Mouse (Mus musculus) hindbrain, embryonic 11.5 days (tissue): Measurements from ENCODE around the gene Pold1. TPM values are rescaled to one million over a fixed set of nuclear protein-coding genes. Genes with fewer than 3 reads are reported as not detected.

Experiments
- ATAC-seq: fragments of 200-750 bp; cut with Nextera tagmentation; 2 replicates; pipeline ENCODE4 v1.8.0; 2017; ENCODE audit warnings: mild to moderate bottlenecking, moderate TSS enrichment, moderate library complexity; ENCODE audit not compliant: low FRiP score
- DNase-seq: peaks from one replicate; pipeline ENCODE4 v3.0.0-alpha.2; 2015; ENCODE audit warnings: low spot score
- H3K27ac ChIP-seq: fragments of 300-500 bp; sonication (generic); 2 replicates; pipeline ENCODE4 v1.5.1; 2014; ENCODE audit warnings: mild to moderate bottlenecking, low read depth, low read length
- H3K27me3 ChIP-seq: fragments of 300-500 bp; sonication (generic); 2 replicates; pipeline ENCODE4 v1.6.1; 2014; ENCODE audit warnings: mild to moderate bottlenecking, low read length, moderate library complexity, mixed read lengths; ENCODE audit not compliant: control insufficient read depth, insufficient read depth
- H3K36me3 ChIP-seq: fragments of 300-500 bp; sonication (generic); 2 replicates; pipeline ENCODE4 v1.6.1; 2014; ENCODE audit warnings: mild to moderate bottlenecking, low read length, moderate library complexity, mixed read lengths; ENCODE audit not compliant: control insufficient read depth, insufficient read depth
- H3K4me1 ChIP-seq: fragments of 300-500 bp; sonication (generic); replicated peaks from 2 replicates; pipeline ENCODE4 v1.6.1; 2014; ENCODE audit warnings: low read length, mixed read lengths; ENCODE audit not compliant: control insufficient read depth, insufficient read depth
- H3K4me2 ChIP-seq: fragments of 300-500 bp; sonication (generic); replicated peaks from 2 replicates; pipeline ENCODE4 v1.6.1; 2014; ENCODE audit warnings: mild to moderate bottlenecking, low read depth, low read length
- H3K4me3 ChIP-seq: fragments of 300-500 bp; sonication (generic); 2 replicates; pipeline ENCODE4 v1.5.1; 2014; ENCODE audit warnings: low read depth, low read length
- H3K9ac ChIP-seq: fragments of 300-500 bp; sonication (generic); 2 replicates; pipeline ENCODE4 v1.6.1; 2014; ENCODE audit warnings: low read depth, low read length
- H3K9me3 ChIP-seq: fragments of 300-500 bp; sonication (generic); 2 replicates; pipeline ENCODE4 v1.6.1; 2016; ENCODE audit warnings: low read length; ENCODE audit not compliant: control insufficient read depth
- WGBS: fragments of 180-500 bp; shearing (Covaris S2); extraction: QIAGEN DNeasy Blood & Tissue Kit; methylation state at CpG from one replicate; pipeline ENCODE4 v1.1.7; 2014; 5-methylcytosine and 5-hydroxymethylcytosine counted together
- polyA plus RNA-seq: library from polyadenylated mRNA; unstranded; fragments of >200 nt; fragmentation: Nextera tagmentation; extraction: Ambion mirVana; gene quantifications from 2 replicates; pipeline ENCODE4 v1.2.1, GENCODE M21; 2014

Gene Pold1
- polyA plus RNA-seq, 1 experiment from 2014 or later: 40.9 TPM

GRCm38 (mm10) chr7:44484841-44485571 lies 63.6 kb downstream of the Pold1 start:
- H3K9ac ChIP-seq: no peak overlapping the region
- peak; percentile 91 for DNase-seq
- 40% methylated on average over 5 of the region's 5 CpGs for WGBS
- H3K4me3 ChIP-seq: no peak overlapping the region
- 0 out of 2 replicates have a peak, but pooled peaks cover 3% of the 10 kb centered on the region for H3K27me3 ChIP-seq
- H3K36me3 ChIP-seq: no peaks in the 10 kb centered on the region
- no peaks in the 10 kb centered on the region for H3K9me3 ChIP-seq
- no peak overlapping the region for H3K4me2 ChIP-seq
- peak; percentile 75 for ATAC-seq
- no peak overlapping the region for H3K27ac ChIP-seq
- H3K4me1 ChIP-seq: no peaks in the 10 kb centered on the region

GRCm38 (mm10) chr7:44484109-44484508 lies 64.5 kb downstream of the Pold1 start:
- Histone ChIP-seq H3K36me3 (no peaks in the 10 kb centered on the region), H3K9me3 (no peaks in the 10 kb centered on the region), H3K27ac (no peak overlapping the region), H3K4me1 (no peaks in the 10 kb centered on the region), H3K9ac (no peak overlapping the region), H3K27me3 (0 out of 2 replicates have a peak, but pooled peaks cover 3% of the 10 kb centered on the region), H3K4me3 (no peak overlapping the region), H3K4me2 (no peak overlapping the region)
- WGBS: 100% methylated on average over 1 of the region's 1 CpGs
- DNase-seq (no peak), ATAC-seq (no peak)

GRCm38 (mm10) chr7:44482836-44483435 lies 65.7 kb downstream of the Pold1 start:
- DNase-seq: no peak
- H3K4me2 ChIP-seq: no peak overlapping the region
- no peaks in the 10 kb centered on the region for H3K36me3 ChIP-seq
- H3K4me3 ChIP-seq: no peak overlapping the region
- no peak overlapping the region for H3K27ac ChIP-seq
- H3K27me3 ChIP-seq: peaks cover 3% of the 10 kb centered on the region; the same call in 1 of the 2 replicates
- H3K4me1 ChIP-seq: no peaks in the 10 kb centered on the region
- ATAC-seq: no peak
- no peak overlapping the region for H3K9ac ChIP-seq
- no peaks in the 10 kb centered on the region for H3K9me3 ChIP-seq
- 78% methylated on average over 3 of the region's 3 CpGs for WGBS

Other genes starting within 250 kb of the Pold1 start
- 2.7 TPM in 2 replicates for gene Clec11a, start 241.9 kb downstream of the Pold1 start, polyA plus RNA-seq
- gene Shank1, start 238.6 kb downstream of the Pold1 start, polyA plus RNA-seq: 5.1 and 6.9 TPM in 2 replicates
- 2.4 and 3.5 TPM in 2 replicates for gene Syt3, start 164.7 kb downstream of the Pold1 start, polyA plus RNA-seq
- gene 1700008O03Rik, start 163.0 kb downstream of the Pold1 start, polyA plus RNA-seq: 1.3 and 1.4 TPM in 2 replicates
- 9.1 and 11.4 TPM in 2 replicates for gene Lrrc4b, start 119.8 kb downstream of the Pold1 start, polyA plus RNA-seq
- 1.2 and 2.1 TPM in 2 replicates for gene Aspdh, start 83.5 kb downstream of the Pold1 start, polyA plus RNA-seq
- 57.3 and 59.1 TPM in 2 replicates for gene Josd2, start 80.9 kb downstream of the Pold1 start, polyA plus RNA-seq
- gene Emc10, start 52.3 kb downstream of the Pold1 start, polyA plus RNA-seq: 90.2 and 97.2 TPM in 2 replicates
- gene Fam71e1, start 52.3 kb downstream of the Pold1 start, polyA plus RNA-seq: 13.5 and 20.6 TPM in 2 replicates
- 0.07 and 0.19 TPM in 2 replicates for gene Mybpc2, start 24.2 kb downstream of the Pold1 start, polyA plus RNA-seq
- gene Spib, start 16.8 kb downstream of the Pold1 start, polyA plus RNA-seq: not detected in 2 replicates
- 70.8 and 72.7 TPM in 2 replicates for gene Nr1h2, start 5.1 kb upstream of the Pold1 start, polyA plus RNA-seq
- 0.28 and 0.66 TPM in 2 replicates for gene Napsa, start 23.5 kb upstream of the Pold1 start, polyA plus RNA-seq
- 1.4 and 2.1 TPM in 2 replicates for gene Kcnc3, start 41.8 kb upstream of the Pold1 start, polyA plus RNA-seq
- gene Myh14, start 122.0 kb upstream of the Pold1 start, polyA plus RNA-seq: 1.9 and 2.3 TPM in 2 replicates
- gene Izumo2, start 159.9 kb upstream of the Pold1 start, polyA plus RNA-seq: not detected in 2 replicates
- gene Vrk3, start 199.6 kb upstream of the Pold1 start, polyA plus RNA-seq: 32.5 and 36.7 TPM in 2 replicates
- gene Zfp473, start 202.2 kb upstream of the Pold1 start, polyA plus RNA-seq: 3.0 and 3.7 TPM in 2 replicates